Mouse (Mus musculus): Measurements from ENCODE around the gene Tmem151a. TPM values are rescaled to one million over a fixed set of nuclear protein-coding genes. Genes with fewer than 3 reads are reported as not detected.
"Not testable (repeated sequence)": the region's sequence is repeated elsewhere in the genome, so short reads cannot be mapped to it uniquely, and the experiment has no call there.

The Tmem151a gene
- polyA plus RNA-seq, 1 experiment from 2014 or later, result 5.6 TPM

DNA sequence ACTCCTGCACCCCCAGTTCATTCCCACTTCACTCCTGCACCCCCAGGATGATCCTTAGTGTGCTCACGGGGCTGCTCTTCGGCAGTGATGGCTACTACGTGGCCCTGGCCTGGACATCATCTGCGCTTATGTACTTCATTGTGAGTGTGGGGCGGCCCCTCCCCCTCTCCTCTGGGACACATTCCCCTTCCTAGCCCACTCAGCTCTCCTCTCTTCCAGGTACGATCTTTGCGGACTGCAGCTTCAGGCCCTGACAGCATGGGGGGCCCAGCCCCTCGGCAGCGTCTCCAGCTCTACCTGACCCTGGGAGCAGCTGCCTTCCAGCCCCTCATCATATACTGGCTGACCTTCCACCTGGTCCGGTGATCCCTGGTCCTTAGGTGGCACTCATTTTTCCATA lies 6.8 kb upstream of the Tmem151a start:
- Histone ChIP-seq H3K4me3 (replicated peaks) (no peak overlapping the region), H3K4me2 (replicated peaks) (no peak overlapping the region), H3K36me3 (peaks cover 31% of the 10 kb centered on the region), H3K9ac (no peak overlapping the region), H3K27ac (no peak overlapping the region), H3K4me1 (replicated peaks) (peaks cover 37% of the 10 kb centered on the region), H3K27me3 (replicated peaks) (no peaks in the 10 kb centered on the region), H3K9me3 (no peaks in the 10 kb centered on the region)
- 86% methylated on average over 10 of the region's 10 CpGs for WGBS
- no peak for ATAC-seq

GRCm38 (mm10) chr19:5089324-5089723 lies 4.0 kb upstream of the Tmem151a start:
- WGBS, result 86% methylated on average over 4 of the region's 4 CpGs
- Histone ChIP-seq H3K9me3 (no peaks in the 10 kb centered on the region), H3K9ac (peak overlapping the region; percentile 79; the same call in 1 of the 2 replicates), H3K36me3 (peaks cover 31% of the 10 kb centered on the region), H3K27me3 (replicated peaks) (peaks cover 22% of the 10 kb centered on the region), H3K4me3 (replicated peaks) (peak overlapping the region; percentile 73), H3K4me2 (replicated peaks) (peak overlapping the region; percentile 79), H3K27ac (no peak overlapping the region), H3K4me1 (replicated peaks) (peaks cover 29% of the 10 kb centered on the region)
- no peak for ATAC-seq

- under 1% methylated on average over 58 of the region's 58 CpGs for WGBS
These were observed 2.8 kb upstream of the Tmem151a start, which contains the start of gene Yif1a for GRCm38 (mm10) chr19:5087884-5088728. TSS of gene Yif1a (plus strand) at chr19:5088538.

GRCm38 (mm10) chr19:5086533-5086932 lies 1.2 kb upstream of the Tmem151a start:
- not testable (repeated sequence) for H3K4me3 ChIP-seq (replicated peaks); H3K9me3 ChIP-seq; H3K9ac ChIP-seq; H3K27ac ChIP-seq; ATAC-seq; H3K4me2 ChIP-seq (replicated peaks)
- peaks cover 15% of the 10 kb centered on the region for H3K36me3 ChIP-seq
- 60% methylated on average over 4 of the region's 4 CpGs for WGBS
- H3K4me1 ChIP-seq (replicated peaks), result peaks cover 23% of the 10 kb centered on the region
- H3K27me3 ChIP-seq (replicated peaks), result peaks cover 47% of the 10 kb centered on the region

More at GRCm38 (mm10) chr19:5087884-5088728, 2.8 kb upstream of the Tmem151a start, which contains the start of gene Yif1a:
- H3K4me1 ChIP-seq (replicated peaks), result peaks cover 23% of the 10 kb centered on the region
- peak within 1 kb of the TSS; percentile 79 for H3K9ac ChIP-seq
- ATAC-seq, result peak; percentile 96
- no peaks in the 10 kb centered on the region for H3K9me3 ChIP-seq
- peak within 1 kb of the TSS; percentile 73 for H3K4me3 ChIP-seq (replicated peaks)
- H3K36me3 ChIP-seq, result peaks cover 30% of the 10 kb centered on the region
- peak within 1 kb of the TSS; percentile 79 for H3K4me2 ChIP-seq (replicated peaks)
- peaks cover 32% of the 10 kb centered on the region for H3K27me3 ChIP-seq (replicated peaks)
- peak within 1 kb of the TSS; percentile 76 for H3K27ac ChIP-seq

DNA sequence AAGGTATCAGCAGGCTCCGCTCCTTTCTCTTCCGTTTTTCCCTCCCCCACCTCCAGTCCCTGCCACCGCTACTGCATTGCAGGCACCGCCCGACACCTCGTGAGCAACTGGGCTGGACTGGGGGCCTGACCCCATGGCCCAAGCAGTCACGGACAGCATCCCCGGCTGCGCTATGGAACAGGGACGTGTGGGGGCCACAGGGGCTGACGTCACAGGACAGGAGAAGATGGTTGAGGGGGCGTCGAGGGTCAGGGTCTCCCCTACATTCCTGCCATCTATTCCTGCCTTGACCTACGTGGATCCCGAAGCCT lies 542 bp downstream of the Tmem151a start:
- Histone ChIP-seq H3K9ac (peak overlapping the region; percentile 47; the same call in 1 of the 2 replicates), H3K4me3 (replicated peaks) (peak overlapping the region; percentile 48), H3K36me3 (peaks cover 2% of the 10 kb centered on the region; the same call in 1 of the 2 replicates), H3K9me3 (no peaks in the 10 kb centered on the region), H3K4me2 (replicated peaks) (peak overlapping the region; percentile 89), H3K27ac (no peak overlapping the region), H3K4me1 (replicated peaks) (peaks cover 23% of the 10 kb centered on the region), H3K27me3 (replicated peaks) (peaks cover 63% of the 10 kb centered on the region)
- 3% methylated on average over 15 of the region's 15 CpGs for WGBS
- ATAC-seq, result no peak

DNA sequence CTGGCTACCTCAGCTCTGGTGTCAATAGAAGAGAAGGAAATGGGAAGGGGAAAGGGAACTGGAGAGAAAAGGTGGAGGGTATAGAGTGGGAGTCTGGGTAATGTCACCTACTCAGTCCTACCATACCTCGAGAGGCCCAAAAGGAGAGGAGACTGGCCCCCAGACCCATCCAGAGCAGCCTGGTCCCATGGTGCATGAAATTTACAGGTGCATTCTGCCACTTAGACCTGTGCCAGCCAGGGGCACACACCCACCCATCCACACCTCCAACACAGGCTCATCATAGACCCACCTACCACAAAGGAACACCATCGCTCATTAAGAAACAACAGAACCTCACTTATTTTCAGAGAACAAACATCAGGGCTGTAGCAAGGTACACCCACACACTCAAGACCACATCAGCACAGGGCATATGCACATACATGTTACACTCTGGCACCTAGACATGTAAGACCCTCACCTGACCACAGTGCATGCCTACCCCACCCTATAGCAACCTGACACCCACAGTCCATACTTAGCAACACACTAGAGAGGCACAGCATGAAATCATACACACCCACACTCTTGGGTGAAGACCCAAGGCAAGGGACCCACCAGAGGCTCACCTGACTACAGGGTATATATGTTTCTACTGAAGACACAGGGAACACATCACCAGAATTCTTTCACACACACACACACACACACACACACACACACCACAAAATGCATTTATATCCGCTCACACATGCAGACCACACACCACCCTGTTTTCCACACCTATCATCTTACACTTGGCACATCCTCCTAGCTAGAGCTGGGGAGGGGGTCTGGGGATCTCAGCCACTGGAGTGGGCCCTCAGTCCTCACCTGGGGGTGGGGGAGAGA lies 1.1 kb downstream of the Tmem151a start:
- Histone ChIP-seq H3K4me3 (replicated peaks) (peak overlapping the region; percentile 48; the same call in 1 of the 2 replicates), H3K27ac (no peak overlapping the region), H3K36me3 (no peaks in the 10 kb centered on the region), H3K4me2 (replicated peaks) (peak overlapping the region; percentile 89; the same call in 1 of the 2 replicates), H3K9me3 (no peaks in the 10 kb centered on the region), H3K9ac (no peak overlapping the region), H3K4me1 (replicated peaks) (peaks cover 17% of the 10 kb centered on the region), H3K27me3 (replicated peaks) (peaks cover 63% of the 10 kb centered on the region)
- WGBS, result 63% methylated on average over 3 of the region's 3 CpGs
- no peak for ATAC-seq

DNA sequence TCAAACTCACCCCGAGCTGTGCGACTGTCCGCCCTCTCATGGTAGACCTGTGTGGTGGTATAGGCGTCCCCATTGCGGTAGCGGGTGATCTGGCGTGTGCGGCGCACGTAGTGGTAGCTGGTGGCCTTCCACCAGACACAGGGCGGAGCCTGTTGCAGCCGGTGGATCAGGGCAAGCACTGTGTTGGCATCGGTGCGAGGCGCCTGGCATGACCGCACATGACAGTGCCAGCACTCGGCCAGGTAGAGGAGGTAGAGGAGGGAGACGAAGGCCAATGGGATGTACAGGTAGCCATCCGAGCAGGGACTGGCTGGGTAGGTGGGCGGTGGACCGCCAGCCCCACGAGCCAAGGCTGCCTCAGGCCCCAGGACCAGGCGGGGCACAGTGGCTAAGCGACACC lies 2.7 kb downstream of the Tmem151a start:
- Histone ChIP-seq H3K27ac (no peak overlapping the region), H3K9me3 (no peaks in the 10 kb centered on the region), H3K4me1 (replicated peaks) (peaks cover 11% of the 10 kb centered on the region; the same call in 1 of the 2 replicates), H3K4me2 (replicated peaks) (no peak overlapping the region), H3K4me3 (replicated peaks) (no peak overlapping the region), H3K9ac (no peak overlapping the region), H3K27me3 (replicated peaks) (peaks cover 63% of the 10 kb centered on the region), H3K36me3 (no peaks in the 10 kb centered on the region)
- WGBS, result 62% methylated on average over 24 of the region's 24 CpGs
- ATAC-seq, result no peak

GRCm38 (mm10) chr19:5082005-5082404 lies 3.3 kb downstream of the Tmem151a start:
- WGBS, result 54% methylated on average over 18 of the region's 18 CpGs
- Histone ChIP-seq H3K4me1 (replicated peaks) (peaks cover 6% of the 10 kb centered on the region; the same call in 1 of the 2 replicates), H3K27me3 (replicated peaks) (peaks cover 63% of the 10 kb centered on the region), H3K9ac (no peak overlapping the region), H3K4me2 (replicated peaks) (no peak overlapping the region), H3K27ac (no peak overlapping the region), H3K9me3 (no peaks in the 10 kb centered on the region), H3K36me3 (no peaks in the 10 kb centered on the region), H3K4me3 (replicated peaks) (no peak overlapping the region)
- ATAC-seq, result no peak

DNA sequence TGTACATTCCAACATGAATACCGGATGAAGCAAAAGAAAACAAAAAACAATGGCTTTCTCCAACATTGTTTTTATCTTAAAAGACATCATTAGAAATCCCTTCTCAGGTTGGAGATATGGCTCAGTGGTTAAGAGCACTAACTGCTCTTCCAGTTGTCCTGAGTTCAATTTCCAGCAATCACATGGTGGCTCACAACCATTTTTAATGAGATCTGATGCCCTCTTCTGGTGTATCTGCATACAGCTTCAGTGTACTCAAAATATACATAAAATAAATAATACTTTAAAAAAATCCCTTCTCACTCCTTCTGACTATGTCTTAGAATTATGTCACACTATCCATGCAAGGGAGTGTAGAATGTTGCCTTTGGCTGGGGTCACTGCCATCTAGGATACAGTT lies 6.1 kb downstream of the Tmem151a start:
- Histone ChIP-seq H3K4me3 (replicated peaks) (no peak overlapping the region), H3K36me3 (no peaks in the 10 kb centered on the region), H3K9me3 (no peaks in the 10 kb centered on the region), H3K27ac (no peak overlapping the region), H3K27me3 (replicated peaks) (peaks cover 41% of the 10 kb centered on the region), H3K4me2 (replicated peaks) (no peak overlapping the region), H3K9ac (no peak overlapping the region), H3K4me1 (replicated peaks) (no peaks in the 10 kb centered on the region)
- no peak for ATAC-seq
- 95% methylated on average over 1 of the region's 1 CpGs for WGBS

DNA sequence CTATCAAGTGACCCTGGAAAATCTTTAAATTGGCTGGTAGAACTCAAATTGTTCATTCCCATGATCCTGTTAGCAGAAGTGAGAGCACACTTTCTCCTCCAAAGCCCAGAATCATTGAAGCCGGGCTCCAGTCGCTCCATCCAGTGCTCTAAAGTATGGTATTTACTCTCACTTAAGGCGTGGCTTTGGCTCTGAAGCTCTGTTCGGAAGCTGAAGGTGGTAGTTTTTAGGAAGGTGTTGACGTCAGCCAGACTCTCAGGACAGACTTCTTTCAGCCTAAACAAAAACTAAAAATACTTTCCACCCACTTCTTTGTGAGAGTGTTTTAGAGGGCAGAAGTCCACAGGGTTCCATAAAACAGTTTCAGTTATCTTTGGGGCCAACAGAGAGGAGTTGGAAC lies 11.8 kb downstream of the Tmem151a start:
- WGBS, result 22% methylated on average over 5 of the region's 5 CpGs
- H3K4me1 ChIP-seq (replicated peaks), result peaks cover 41% of the 10 kb centered on the region
- H3K27ac ChIP-seq, result no peak overlapping the region
- no peak overlapping the region for H3K4me3 ChIP-seq (replicated peaks)
- no peaks in the 10 kb centered on the region for H3K36me3 ChIP-seq
- peaks cover 13% of the 10 kb centered on the region for H3K27me3 ChIP-seq (replicated peaks)
- ATAC-seq, result no peak
- H3K9ac ChIP-seq, result no peak overlapping the region
- no peak overlapping the region for H3K4me2 ChIP-seq (replicated peaks)
- H3K9me3 ChIP-seq, result no peaks in the 10 kb centered on the region

- Histone ChIP-seq H3K27ac (no peak overlapping the region; the same call in 1 of the 2 replicates), H3K4me2 (replicated peaks) (peak overlapping the region; percentile 90), H3K9ac (no peak overlapping the region), H3K36me3 (no peaks in the 10 kb centered on the region), H3K4me3 (replicated peaks) (peak overlapping the region; percentile 55), H3K9me3 (no peaks in the 10 kb centered on the region), H3K27me3 (replicated peaks) (peaks cover 18% of the 10 kb centered on the region), H3K4me1 (replicated peaks) (peaks cover 45% of the 10 kb centered on the region)
- no peak; the same call in 1 of the 2 replicates for ATAC-seq
- 2% methylated on average over 15 of the region's 15 CpGs for WGBS
These were observed 12.3 kb downstream of the Tmem151a start for GRCm38 (mm10) chr19:5073028-5073427.

GRCm38 (mm10) chr19:5072389-5073019 lies 12.8 kb downstream of the Tmem151a start:
- Histone ChIP-seq H3K4me1 (replicated peaks) (peaks cover 49% of the 10 kb centered on the region), H3K9ac (no peak overlapping the region)
- 2% methylated on average over 20 of the region's 20 CpGs for WGBS

More at GRCm38 (mm10) chr19:5072389-5073019, 12.8 kb downstream of the Tmem151a start:
- Histone ChIP-seq H3K4me3 (replicated peaks) (peak overlapping the region; percentile 55), H3K27ac (peak overlapping the region; percentile 88), H3K27me3 (replicated peaks) (peaks cover 21% of the 10 kb centered on the region), H3K36me3 (no peaks in the 10 kb centered on the region), H3K9me3 (no peaks in the 10 kb centered on the region), H3K4me2 (replicated peaks) (peak overlapping the region; percentile 90)
- peak; percentile 36 for ATAC-seq
